Mouse (Mus musculus) limb, embryonic 14.5 days (tissue): ENCODE data around the gene Ehd2. TPM values are rescaled to one million over a fixed set of nuclear protein-coding genes. Genes with fewer than 3 reads are reported as not detected.
A peak's percentile ranks its signal among the peaks of the same experiment; 100 is the strongest.

Experiments used
- ATAC-seq: fragments of 200-750 bp; cut with Nextera tagmentation; 2 replicates; pipeline ENCODE4 v1.8.0; 2017; ENCODE audit warnings: low read depth, moderate number of reproducible peaks, moderate TSS enrichment; ENCODE audit not compliant: low FRiP score
- DNase-seq: peaks from one replicate; pipeline ENCODE4 v3.0.0-alpha.2; 2015; ENCODE audit warnings: low spot score
- H3K27ac ChIP-seq: fragments of 300-500 bp; sonication (generic); replicated peaks from 2 replicates; pipeline ENCODE4 v1.5.1; 2014; ENCODE audit warnings: low read depth, mild to moderate bottlenecking, low read length, moderate library complexity, mixed read lengths
- H3K27me3 ChIP-seq: fragments of 300-500 bp; sonication (generic); 2 replicates; pipeline ENCODE4 v1.6.1; 2014; ENCODE audit warnings: low read length, mixed read lengths; ENCODE audit not compliant: control insufficient read depth, insufficient read depth
- H3K36me3 ChIP-seq: fragments of 300-500 bp; sonication (generic); 2 replicates; pipeline ENCODE4 v1.6.1; 2014; ENCODE audit warnings: mild to moderate bottlenecking, low read length, moderate library complexity, mixed read lengths; ENCODE audit not compliant: control insufficient read depth, insufficient read depth
- H3K4me1 ChIP-seq: fragments of 300-500 bp; sonication (generic); 2 replicates; pipeline ENCODE4 v1.6.1; 2014; ENCODE audit warnings: antibody characterized with exemption, low read length, mixed read lengths; ENCODE audit not compliant: control insufficient read depth, insufficient read depth
- H3K4me2 ChIP-seq: fragments of 300-500 bp; sonication (generic); replicated peaks from 2 replicates; pipeline ENCODE4 v1.6.1; 2014; ENCODE audit warnings: low read depth, mild to moderate bottlenecking, low read length, moderate library complexity; ENCODE audit not compliant: severe bottlenecking
- H3K4me3 ChIP-seq: fragments of 300-500 bp; sonication (generic); replicated peaks from 2 replicates; pipeline ENCODE4 v1.5.1; 2014; ENCODE audit warnings: low read length
- H3K9ac ChIP-seq: fragments of 300-500 bp; sonication (generic); 2 replicates; pipeline ENCODE4 v1.6.1; 2014; ENCODE audit warnings: mild to moderate bottlenecking, low read depth, low read length, moderate library complexity; ENCODE audit not compliant: severe bottlenecking
- H3K9me3 ChIP-seq: fragments of 300-500 bp; sonication (generic); 2 replicates; pipeline ENCODE4 v1.6.1; 2016; ENCODE audit warnings: low read length; ENCODE audit not compliant: control insufficient read depth
- POLR2A ChIP-seq: fragments of 200-500 bp; IDR thresholded peaks from 2 replicates; pipeline ENCODE4 v1.8.0; 2012; ENCODE audit warnings: inconsistent platforms, mild to moderate bottlenecking, moderate library complexity, borderline replicate concordance; ENCODE audit not compliant: insufficient read depth, insufficient read length; ENCODE audit errors: extremely low read depth
- WGBS: fragments of 180-500 bp; shearing (Covaris S2); extraction: QIAGEN DNeasy Blood & Tissue Kit; methylation state at CpG from one replicate; pipeline ENCODE4 v1.1.7; 2014; 5-methylcytosine and 5-hydroxymethylcytosine counted together
- polyA plus RNA-seq, 2 experiments: library from polyadenylated mRNA; depleted of rRNA in 1 of 2; stranded (reverse) in 1 of 2; unstranded in 1 of 2; fragments of >200 nt; fragmentation: Nextera tagmentation in 1 of 2; extraction: Ambion mirVana in 1 of 2; gene quantifications; 2 replicates each; pipeline versions ENCODE4 v1.2.1 to v1.2.3; 2012 to 2014

Ehd2 gene
- polyA plus RNA-seq, 2 experiments, result 47.6 to 49.3 TPM

DNA sequence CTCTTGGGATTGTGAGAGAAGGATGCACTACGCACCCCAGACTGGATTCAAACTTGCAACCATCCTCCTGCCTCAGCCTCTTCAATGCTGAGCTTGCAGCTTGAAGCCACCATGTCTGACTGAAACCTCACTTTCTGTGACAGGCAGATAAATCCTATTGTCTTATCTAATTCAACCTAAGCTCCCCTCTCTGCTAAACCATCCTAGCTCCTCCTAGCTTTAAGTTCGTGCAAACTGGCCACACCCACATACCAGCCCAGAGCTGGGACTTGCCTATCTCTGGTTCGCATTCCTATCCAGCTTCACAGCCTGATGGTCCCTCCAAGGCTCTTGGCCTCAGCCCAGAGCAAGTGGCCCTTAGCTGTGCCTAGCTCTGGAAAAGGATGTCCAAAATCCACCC lies 15.0 kb downstream of the Ehd2 start:
- 64% methylated on average over 3 of the region's 3 CpGs for WGBS
- peaks cover 61% of the 10 kb centered on the region for H3K36me3 ChIP-seq
- H3K4me3 ChIP-seq, result no peak overlapping the region
- H3K27me3 ChIP-seq, result no peaks in the 10 kb centered on the region
- no peak overlapping the region for H3K27ac ChIP-seq
- DNase-seq (no peak), ATAC-seq (no peak)
- H3K9ac ChIP-seq, result no peak overlapping the region
- H3K4me1 ChIP-seq, result peaks cover 13% of the 10 kb centered on the region
- no peaks in the 10 kb centered on the region; the same call in 1 of the 2 replicates for H3K9me3 ChIP-seq
- no peak for TF ChIP-seq POLR2A
- H3K4me2 ChIP-seq, result no peak overlapping the region

DNA sequence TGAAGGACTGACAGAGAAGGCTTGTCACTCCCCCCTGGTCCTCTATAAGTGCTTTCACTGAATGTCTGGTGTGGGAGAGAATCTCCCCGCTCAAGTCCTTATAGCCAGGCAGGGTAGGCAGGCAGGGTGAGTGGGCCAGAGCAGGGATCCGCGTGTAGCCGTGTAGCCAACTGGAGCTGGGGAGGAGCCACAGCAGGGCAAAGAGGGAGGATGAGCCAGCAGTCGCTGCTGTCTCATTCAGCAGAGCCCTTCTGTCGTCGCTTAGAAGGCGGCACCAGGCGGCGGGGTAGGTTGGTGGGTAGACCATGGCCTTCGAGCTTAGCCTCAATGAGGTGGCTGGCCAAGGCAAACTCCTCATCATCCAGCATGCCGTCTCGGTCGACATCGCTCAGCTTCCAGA lies 17.4 kb downstream of the Ehd2 start:
- 79% methylated on average over 15 of the region's 15 CpGs for WGBS
- H3K4me3 ChIP-seq, result no peak overlapping the region
- H3K9ac ChIP-seq, result no peak overlapping the region
- H3K4me1 ChIP-seq, result peaks cover 10% of the 10 kb centered on the region
- TF ChIP-seq POLR2A, result no peak
- ATAC-seq, result no peak
- no peak for DNase-seq
- no peaks in the 10 kb centered on the region for H3K27me3 ChIP-seq
- no peaks in the 10 kb centered on the region; the same call in 1 of the 2 replicates for H3K9me3 ChIP-seq
- H3K36me3 ChIP-seq, result peaks cover 43% of the 10 kb centered on the region
- no peak overlapping the region for H3K4me2 ChIP-seq
- no peak overlapping the region for H3K27ac ChIP-seq

DNA sequence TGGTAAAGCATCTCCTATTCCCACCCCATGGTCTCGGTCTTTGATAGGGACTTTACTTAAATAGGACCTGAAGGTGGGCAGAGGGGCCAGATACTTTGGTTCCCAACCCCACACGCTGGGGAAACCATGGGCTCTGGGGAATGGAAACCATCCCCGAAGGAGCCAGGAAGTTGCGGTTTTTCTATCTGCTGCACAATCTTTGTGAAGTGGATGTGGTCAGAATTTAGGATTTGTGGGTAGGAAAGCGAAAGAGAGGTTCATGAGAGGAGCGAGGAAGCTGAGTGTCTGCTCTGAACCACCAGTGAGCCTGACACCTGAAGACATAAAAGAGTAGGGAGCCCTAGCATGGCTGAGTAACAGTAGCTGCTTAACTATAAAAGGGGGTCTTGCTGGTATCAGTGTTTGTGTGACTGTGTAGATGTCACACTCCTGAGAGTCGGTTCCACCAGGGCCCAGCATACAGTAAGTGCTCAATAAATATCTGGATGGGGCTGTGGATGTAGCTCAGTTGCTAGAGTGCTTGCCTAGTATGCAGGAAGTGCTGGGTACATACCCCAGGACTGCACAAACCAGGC lies 18.1 kb downstream of the Ehd2 start:
- ATAC-seq, result no peak
- Histone ChIP-seq H3K36me3 (peaks cover 37% of the 10 kb centered on the region), H3K4me3 (no peak overlapping the region), H3K9me3 (no peaks in the 10 kb centered on the region; the same call in 1 of the 2 replicates), H3K4me1 (peaks cover 16% of the 10 kb centered on the region), H3K27ac (no peak overlapping the region), H3K4me2 (no peak overlapping the region), H3K27me3 (no peaks in the 10 kb centered on the region), H3K9ac (peak overlapping the region; percentile 36; the same call in 1 of the 2 replicates)
- WGBS, result 87% methylated on average over 7 of the region's 7 CpGs
- no peak for TF ChIP-seq POLR2A
- no peak for DNase-seq

DNA sequence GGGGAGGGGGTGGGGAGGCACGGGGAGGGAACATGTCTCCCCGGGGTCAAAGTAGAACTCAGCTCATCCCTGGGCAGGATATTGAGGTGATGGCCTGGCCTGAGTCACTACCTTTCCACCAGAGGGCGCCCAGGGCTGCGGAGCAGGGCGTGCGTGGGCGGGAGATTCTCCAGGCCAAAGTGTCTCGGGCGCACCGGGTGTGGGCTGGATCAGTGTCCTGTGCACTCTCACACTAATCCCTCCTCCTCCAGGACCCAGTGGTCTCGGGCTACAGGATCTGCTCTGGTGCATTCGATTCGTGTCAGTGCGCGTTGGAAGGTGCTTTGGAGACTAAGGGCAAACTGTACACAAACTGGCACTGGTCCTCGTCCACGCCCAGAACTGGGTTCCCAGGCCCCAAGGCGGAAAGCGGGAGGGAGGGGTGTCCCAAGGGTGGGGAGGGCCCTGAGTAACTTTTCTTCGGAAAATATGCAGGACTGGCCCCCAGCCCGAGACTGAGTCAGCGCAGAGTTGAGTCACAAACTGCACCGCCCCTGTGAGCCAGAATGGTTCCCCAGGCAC lies 18.9 kb downstream of the Ehd2 start:
- whole genome bisulfite sequencing, result 2% methylated on average over 23 of the region's 23 CpGs
- DNase-seq, result peak; percentile 82
- H3K4me2 ChIP-seq, result peak overlapping the region; percentile 53
- H3K9me3 ChIP-seq, result no peaks in the 10 kb centered on the region; the same call in 1 of the 2 replicates
- peak overlapping the region; percentile 36 for H3K9ac ChIP-seq
- H3K4me3 ChIP-seq, result peak overlapping the region; percentile 23
- H3K27ac ChIP-seq, result peak overlapping the region; percentile 48; the same call in 1 of the 2 replicates
- peak; percentile 25 for ATAC-seq
- no peak for TF ChIP-seq POLR2A
- peaks cover 16% of the 10 kb centered on the region for H3K4me1 ChIP-seq
- H3K27me3 ChIP-seq, result no peaks in the 10 kb centered on the region
- H3K36me3 ChIP-seq, result peaks cover 42% of the 10 kb centered on the region

DNA sequence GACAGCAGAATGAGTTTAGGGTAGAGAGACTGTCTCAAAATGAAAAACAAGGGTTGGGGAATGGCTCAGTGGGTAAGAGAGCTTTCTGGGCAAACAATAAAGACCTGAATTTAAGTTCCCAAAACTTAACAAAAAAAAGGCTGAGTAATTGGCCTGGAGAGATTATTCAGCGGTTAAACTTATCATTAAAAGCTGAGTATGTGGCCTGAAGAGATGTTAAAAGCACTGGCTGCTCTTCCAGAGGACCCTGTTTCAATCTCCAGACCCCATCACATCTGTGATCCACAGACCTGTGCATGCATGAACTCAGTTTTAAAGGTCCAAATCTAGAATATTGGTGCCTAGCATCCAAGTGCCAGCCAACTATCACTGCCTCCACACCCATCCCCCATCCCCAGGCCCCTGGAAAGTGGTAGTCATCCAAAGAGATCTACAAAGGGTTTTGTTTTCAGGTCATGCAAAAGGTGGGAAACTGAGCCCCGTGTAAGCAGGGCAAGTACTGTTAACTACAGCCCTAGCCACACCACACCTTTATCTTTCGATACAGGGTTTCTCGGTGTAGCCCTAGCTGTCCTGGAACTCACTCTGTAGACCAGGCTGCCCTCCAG lies 19.6 kb downstream of the Ehd2 start:
- 51% methylated on average over 4 of the region's 4 CpGs for WGBS
- Histone ChIP-seq H3K36me3 (peaks cover 47% of the 10 kb centered on the region), H3K4me1 (peaks cover 16% of the 10 kb centered on the region), H3K4me2 (peak overlapping the region; percentile 53; the same call in 1 of the 2 replicates), H3K9ac (no peak overlapping the region), H3K27ac (no peak overlapping the region), H3K4me3 (no peak overlapping the region), H3K27me3 (no peaks in the 10 kb centered on the region), H3K9me3 (no peaks in the 10 kb centered on the region)
- ATAC-seq (no peak), DNase-seq (no peak)
- no peak for TF ChIP-seq POLR2A
